Mouse (Mus musculus): ENCODE measurements around the gene Nudt3. TPM values are rescaled to one million over a fixed set of nuclear protein-coding genes. Genes with fewer than 3 reads are reported as not detected.
"Not testable (repeated sequence)": the region's sequence is repeated elsewhere in the genome, so short reads cannot be mapped to it uniquely, and the experiment has no call there.

Gene Nudt3
- total RNA-seq, 1 experiment from 2014 or later = 194 TPM

- not testable (repeated sequence) for DNase-seq
Measured at GRCm38 (mm10) chr17:27635575-27635903, 12.2 kb upstream of the Nudt3 start.

- DNase-seq = peak; percentile 91
Measured at GRCm38 (mm10) chr17:27634871-27635574, 11.7 kb upstream of the Nudt3 start, which contains the start of gene RPS10-NUDT3. Gene RPS10-NUDT3, minus strand, starts transcription at chr17:27635222.

- peak; percentile 87 for DNase-seq
Measured at GRCm38 (mm10) chr17:27629249-27630020, 6.1 kb upstream of the Nudt3 start.

- no peak for DNase-seq
Measured at GRCm38 (mm10) chr17:27628376-27628775, 5.1 kb upstream of the Nudt3 start.

- DNase-seq = no peak
Measured at GRCm38 (mm10) chr17:27627451-27627850, 4.2 kb upstream of the Nudt3 start.

GRCm38 (mm10) chr17:27626681-27627080 lies 3.4 kb upstream of the Nudt3 start:
- DNase-seq = no peak

GRCm38 (mm10) chr17:27625455-27626251 lies 2.4 kb upstream of the Nudt3 start:
- no peak for DNase-seq

- DNase-seq = peak; percentile 59
Measured at GRCm38 (mm10) chr17:27622611-27623359, 510 bp downstream of the Nudt3 start.

GRCm38 (mm10) chr17:27621705-27622531 lies 1.4 kb downstream of the Nudt3 start:
- no peak for DNase-seq

GRCm38 (mm10) chr17:27621161-27621560 lies 2.1 kb downstream of the Nudt3 start:
- no peak for DNase-seq

- no peak for DNase-seq
Measured at GRCm38 (mm10) chr17:27615388-27615787, 7.9 kb downstream of the Nudt3 start.

- DNase-seq = no peak
Measured at GRCm38 (mm10) chr17:27613016-27613415, 10.3 kb downstream of the Nudt3 start.

- no peak for DNase-seq
Measured at GRCm38 (mm10) chr17:27611994-27612393, 11.3 kb downstream of the Nudt3 start.

GRCm38 (mm10) chr17:27611519-27611884 lies 11.8 kb downstream of the Nudt3 start:
- DNase-seq = no peak

- no peak for DNase-seq
Measured at GRCm38 (mm10) chr17:27610679-27611518, 12.4 kb downstream of the Nudt3 start.

- no peak for DNase-seq
Measured at GRCm38 (mm10) chr17:27609576-27609975, 13.7 kb downstream of the Nudt3 start.

- no peak for DNase-seq
Measured at GRCm38 (mm10) chr17:27603522-27604234, 19.6 kb downstream of the Nudt3 start.

- no peak for DNase-seq
Measured at GRCm38 (mm10) chr17:27603036-27603435, 20.3 kb downstream of the Nudt3 start.

- DNase-seq = no peak
Measured at GRCm38 (mm10) chr17:27600869-27601268, 22.4 kb downstream of the Nudt3 start.

GRCm38 (mm10) chr17:27600286-27600685 lies 23.0 kb downstream of the Nudt3 start:
- no peak for DNase-seq

All from adrenal gland, postnatal 25 days (tissue).